Mouse (Mus musculus) lung, embryonic 16.5 days (tissue): ENCODE measurements at regions not wholly inside any gene's neighbourhood (a gene's known extent, or its start where the extent isn't known, plus 50 kb on each side); places are given as distances from the start of the nearest gene placed in this dataset.
A peak's percentile ranks its signal among the peaks of the same experiment; 100 is the strongest.

Experiments
- ATAC-seq: fragments of 200-750 bp; cut with Nextera tagmentation; 2 replicates; pipeline ENCODE4 v1.8.0; 2017; ENCODE audit warnings: low read depth, mild to moderate bottlenecking, moderate library complexity
- H3K27ac ChIP-seq: fragments of 300-500 bp; sonication (generic); 2 replicates; pipeline ENCODE4 v1.5.1; 2014; ENCODE audit warnings: mild to moderate bottlenecking, control low read depth, low read length
- H3K27me3 ChIP-seq: fragments of 300-500 bp; sonication (generic); 2 replicates; pipeline ENCODE4 v1.6.1; 2014; ENCODE audit warnings: low read depth, low read length, mixed read lengths; ENCODE audit not compliant: control insufficient read depth, insufficient read depth
- H3K36me3 ChIP-seq: fragments of 300-500 bp; sonication (generic); 2 replicates; pipeline ENCODE4 v1.6.1; 2014; ENCODE audit warnings: low read length; ENCODE audit not compliant: control insufficient read depth, insufficient read depth
- H3K4me1 ChIP-seq: fragments of 300-500 bp; sonication (generic); replicated peaks from 2 replicates; pipeline ENCODE4 v1.6.1; 2014; ENCODE audit warnings: low read length, mixed read lengths; ENCODE audit not compliant: control insufficient read depth, insufficient read depth
- H3K4me2 ChIP-seq: fragments of 300-500 bp; sonication (generic); 2 replicates; pipeline ENCODE4 v1.6.1; 2014; ENCODE audit warnings: low read depth, low read length, control low read depth
- H3K4me3 ChIP-seq: fragments of 300-500 bp; sonication (generic); 2 replicates; pipeline ENCODE4 v1.5.1; 2014; ENCODE audit warnings: mild to moderate bottlenecking, low read length, control low read depth
- H3K9ac ChIP-seq: fragments of 300-500 bp; sonication (generic); 2 replicates; pipeline ENCODE4 v1.6.1; 2014; ENCODE audit warnings: low read length, control low read depth
- H3K9me3 ChIP-seq: fragments of 300-500 bp; sonication (generic); 2 replicates; pipeline ENCODE4 v1.6.1; 2016; ENCODE audit warnings: low read length; ENCODE audit not compliant: control insufficient read depth
- WGBS: fragments of 180-500 bp; shearing (Covaris S2); extraction: QIAGEN DNeasy Blood & Tissue Kit; methylation state at CpG from one replicate; pipeline ENCODE4 v1.1.7; 2014; 5-methylcytosine and 5-hydroxymethylcytosine counted together

DNA sequence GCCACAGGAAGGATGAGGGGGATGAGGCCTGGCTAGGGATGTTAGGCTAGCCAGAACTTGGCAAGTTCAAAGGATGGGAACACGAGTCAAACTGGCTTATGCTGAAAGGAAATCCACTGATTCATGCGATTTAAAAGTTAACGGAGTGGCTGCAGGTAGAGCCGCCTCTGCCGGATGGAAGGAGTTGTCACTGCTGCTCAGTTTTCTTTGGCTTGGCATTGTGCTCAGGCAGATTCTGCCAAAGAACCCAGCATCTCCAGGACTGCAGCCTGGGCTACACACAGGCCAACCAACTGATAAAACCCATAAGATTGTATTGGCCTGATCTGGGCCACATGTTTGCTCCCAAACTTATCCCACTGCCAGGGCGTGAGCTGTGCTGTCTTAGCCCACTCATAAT lies 105.3 kb upstream of the Aldh1a3 start:
- no peak overlapping the region for H3K9ac ChIP-seq
- peaks cover 4% of the 10 kb centered on the region; the same call in 1 of the 2 replicates for H3K4me1 ChIP-seq
- no peaks in the 10 kb centered on the region for H3K27me3 ChIP-seq
- no peak overlapping the region for H3K27ac ChIP-seq
- no peak overlapping the region for H3K4me3 ChIP-seq
- 78% methylated on average over 6 of the region's 6 CpGs for WGBS
- ATAC-seq, result no peak
- no peak overlapping the region for H3K4me2 ChIP-seq
- no peaks in the 10 kb centered on the region for H3K36me3 ChIP-seq
- no peaks in the 10 kb centered on the region for H3K9me3 ChIP-seq

- no peaks in the 10 kb centered on the region for H3K9me3 ChIP-seq
- H3K36me3 ChIP-seq, result no peaks in the 10 kb centered on the region
- no peak for ATAC-seq
- peaks cover 4% of the 10 kb centered on the region; the same call in 1 of the 2 replicates for H3K4me1 ChIP-seq
- H3K4me2 ChIP-seq, result no peak overlapping the region
- no peak overlapping the region for H3K9ac ChIP-seq
- H3K27me3 ChIP-seq, result no peaks in the 10 kb centered on the region
- H3K4me3 ChIP-seq, result no peak overlapping the region
- H3K27ac ChIP-seq, result no peak overlapping the region
- 81% methylated on average over 8 of the region's 8 CpGs for WGBS
These were observed 104.7 kb upstream of the Aldh1a3 start for GRCm38 (mm10) chr7:66532048-66532447.

- no peak overlapping the region for H3K27ac ChIP-seq
- H3K4me1 ChIP-seq, result peaks cover 4% of the 10 kb centered on the region; the same call in 1 of the 2 replicates
- no peak overlapping the region for H3K4me3 ChIP-seq
- no peak overlapping the region for H3K4me2 ChIP-seq
- 45% methylated on average over 7 of the region's 7 CpGs for WGBS
- no peaks in the 10 kb centered on the region for H3K9me3 ChIP-seq
- H3K36me3 ChIP-seq, result no peaks in the 10 kb centered on the region
- no peak overlapping the region for H3K9ac ChIP-seq
- ATAC-seq, result no peak
- no peaks in the 10 kb centered on the region for H3K27me3 ChIP-seq
These were observed 103.8 kb upstream of the Aldh1a3 start for GRCm38 (mm10) chr7:66531111-66531510.

DNA sequence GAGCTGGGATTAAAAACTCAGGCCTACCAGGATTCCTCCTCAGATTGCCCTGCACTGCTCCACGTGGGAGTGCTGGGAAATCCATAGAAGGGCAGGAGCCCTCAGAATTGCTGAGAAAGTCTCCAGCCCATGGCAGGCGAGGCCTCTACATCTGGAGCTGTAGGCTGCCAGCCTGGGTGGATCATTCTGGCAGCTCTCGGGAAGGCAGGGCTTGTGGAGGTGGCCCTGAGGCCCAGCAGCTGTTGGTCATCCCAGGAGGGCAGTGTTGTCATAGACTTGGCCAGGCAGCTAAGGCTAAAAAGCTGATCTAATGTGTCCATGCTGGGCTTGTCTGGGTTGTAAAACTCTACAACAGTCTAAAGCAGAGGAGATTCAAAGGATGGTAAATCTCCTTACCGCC lies 101.6 kb upstream of the Aldh1a3 start:
- Histone ChIP-seq H3K27me3 (no peaks in the 10 kb centered on the region), H3K4me1 (peaks cover 7% of the 10 kb centered on the region; the same call in 1 of the 2 replicates), H3K4me2 (no peak overlapping the region), H3K36me3 (no peaks in the 10 kb centered on the region), H3K9ac (no peak overlapping the region), H3K9me3 (no peaks in the 10 kb centered on the region), H3K27ac (peak overlapping the region; percentile 71), H3K4me3 (no peak overlapping the region)
- 46% methylated on average over 4 of the region's 4 CpGs for WGBS
- ATAC-seq, result peak; percentile 98

DNA sequence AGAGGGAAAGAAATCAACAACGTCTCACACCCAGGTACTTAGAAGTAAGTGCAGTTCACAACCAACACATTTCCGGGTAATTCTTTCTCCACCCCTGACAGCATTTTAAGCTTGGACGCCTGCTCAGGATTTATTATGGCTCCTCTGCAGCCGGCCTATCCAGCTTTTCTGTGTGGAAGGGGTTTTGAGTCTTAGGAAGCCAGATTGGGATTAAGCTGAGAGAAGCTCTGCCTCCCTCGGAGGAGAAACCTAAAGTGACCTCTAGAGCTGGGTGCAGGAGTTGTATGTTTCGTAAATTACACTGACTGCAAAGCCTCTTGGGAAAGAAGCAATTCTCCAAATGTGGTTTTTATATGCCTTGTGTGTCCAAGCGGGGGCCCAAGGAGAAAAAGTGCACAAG lies 96.6 kb upstream of the Aldh1a3 start:
- Histone ChIP-seq H3K4me2 (no peak overlapping the region), H3K4me3 (no peak overlapping the region), H3K27ac (no peak overlapping the region), H3K9me3 (no peaks in the 10 kb centered on the region), H3K9ac (no peak overlapping the region), H3K27me3 (no peaks in the 10 kb centered on the region), H3K36me3 (no peaks in the 10 kb centered on the region), H3K4me1 (peaks cover 4% of the 10 kb centered on the region; the same call in 1 of the 2 replicates)
- WGBS, result 48% methylated on average over 7 of the region's 7 CpGs
- no peak for ATAC-seq

GRCm38 (mm10) chr7:66521522-66521921 lies 94.2 kb upstream of the Aldh1a3 start:
- Histone ChIP-seq H3K9ac (no peak overlapping the region), H3K4me1 (peaks cover 4% of the 10 kb centered on the region; the same call in 1 of the 2 replicates), H3K9me3 (no peaks in the 10 kb centered on the region), H3K27me3 (no peaks in the 10 kb centered on the region), H3K36me3 (no peaks in the 10 kb centered on the region), H3K27ac (no peak overlapping the region), H3K4me3 (no peak overlapping the region), H3K4me2 (no peak overlapping the region)
- ATAC-seq, result peak; percentile 34
- 84% methylated on average over 2 of the region's 2 CpGs for whole genome bisulfite sequencing

DNA sequence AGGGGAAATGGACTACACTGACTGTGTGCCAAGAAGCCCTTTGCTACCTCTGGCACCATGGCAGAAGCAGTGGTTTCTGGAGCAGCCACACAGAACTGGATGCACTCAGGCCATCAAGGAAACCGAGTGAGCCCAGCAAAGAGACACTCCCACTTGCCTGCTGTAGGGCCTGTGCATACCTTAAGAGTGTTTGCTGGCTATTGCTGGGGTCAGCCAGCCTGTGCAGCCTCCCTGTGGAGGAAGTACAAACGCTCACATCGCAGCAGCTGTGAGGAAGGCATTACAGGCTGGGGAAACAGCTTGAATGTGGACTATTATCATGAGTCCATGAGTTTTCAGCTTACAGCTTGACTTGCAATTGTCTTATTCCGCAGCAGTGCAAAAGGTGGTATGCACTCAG lies 88.8 kb upstream of the Aldh1a3 start:
- no peak overlapping the region for H3K9ac ChIP-seq
- no peak; the same call in 1 of the 2 replicates for ATAC-seq
- no peak overlapping the region for H3K4me2 ChIP-seq
- no peaks in the 10 kb centered on the region for H3K27me3 ChIP-seq
- H3K9me3 ChIP-seq, result peaks cover 3% of the 10 kb centered on the region
- WGBS, result 39% methylated on average over 4 of the region's 4 CpGs
- no peaks in the 10 kb centered on the region for H3K36me3 ChIP-seq
- H3K4me3 ChIP-seq, result no peak overlapping the region
- no peaks in the 10 kb centered on the region for H3K4me1 ChIP-seq
- no peak overlapping the region for H3K27ac ChIP-seq

- Histone ChIP-seq H3K4me3 (no peak overlapping the region), H3K36me3 (no peaks in the 10 kb centered on the region), H3K4me2 (no peak overlapping the region), H3K9me3 (peaks cover 3% of the 10 kb centered on the region), H3K27me3 (no peaks in the 10 kb centered on the region), H3K9ac (no peak overlapping the region), H3K27ac (no peak overlapping the region), H3K4me1 (no peaks in the 10 kb centered on the region)
- WGBS, result 9% methylated on average over 3 of the region's 3 CpGs
- no peak for ATAC-seq
These were observed 86.1 kb upstream of the Aldh1a3 start for GRCm38 (mm10) chr7:66513411-66513810.

DNA sequence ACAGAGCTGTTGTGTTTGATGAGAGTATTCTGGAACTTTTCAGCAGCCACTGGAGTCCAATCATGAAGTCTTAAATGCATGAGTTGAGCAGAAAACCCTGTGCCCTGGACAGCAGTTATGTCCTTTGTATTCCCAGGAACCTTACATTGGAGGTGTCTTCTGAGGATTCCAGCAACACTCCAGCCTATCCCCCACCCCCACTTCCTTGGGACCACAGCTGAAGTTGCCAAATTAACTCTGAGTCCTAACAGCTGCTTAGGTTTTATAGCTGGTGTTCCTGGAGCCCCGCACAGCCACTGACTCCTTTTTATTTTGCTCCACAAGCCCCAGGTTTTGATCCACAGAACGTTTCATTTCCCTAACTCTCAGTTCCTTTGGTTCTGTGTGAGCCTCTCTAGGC lies 78.4 kb upstream of the Aldh1a3 start:
- Histone ChIP-seq H3K4me2 (no peak overlapping the region), H3K27ac (no peak overlapping the region), H3K27me3 (no peaks in the 10 kb centered on the region), H3K4me3 (no peak overlapping the region), H3K9ac (no peak overlapping the region), H3K36me3 (no peaks in the 10 kb centered on the region), H3K9me3 (no peaks in the 10 kb centered on the region), H3K4me1 (no peaks in the 10 kb centered on the region)
- ATAC-seq, result no peak
- WGBS, result 38% methylated on average over 2 of the region's 2 CpGs

DNA sequence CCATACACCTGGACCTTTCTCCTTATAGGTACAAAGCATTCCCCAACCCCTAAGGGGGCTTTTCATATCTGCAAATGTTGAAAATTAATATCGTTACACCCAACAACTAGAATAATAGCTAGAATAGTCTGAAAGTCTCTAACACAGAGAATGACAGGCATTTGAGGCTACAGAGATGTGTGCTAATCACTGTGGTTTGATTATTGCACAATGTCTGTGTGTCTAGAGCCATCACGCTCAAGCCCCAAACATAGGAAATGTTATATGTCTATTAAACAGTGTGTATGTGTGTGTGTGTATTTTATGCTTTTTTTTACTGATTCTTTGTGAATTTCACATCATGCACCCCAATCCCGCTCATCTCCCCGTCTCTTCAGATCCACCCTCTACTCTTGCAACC lies 77.2 kb upstream of the Aldh1a3 start:
- no peak for ATAC-seq
- 92% methylated on average over 4 of the region's 4 CpGs for WGBS
- H3K27me3 ChIP-seq, result no peaks in the 10 kb centered on the region
- H3K27ac ChIP-seq, result no peak overlapping the region
- H3K36me3 ChIP-seq, result no peaks in the 10 kb centered on the region
- no peak overlapping the region for H3K4me3 ChIP-seq
- H3K4me1 ChIP-seq, result no peaks in the 10 kb centered on the region
- H3K9me3 ChIP-seq, result no peaks in the 10 kb centered on the region
- H3K4me2 ChIP-seq, result no peak overlapping the region
- H3K9ac ChIP-seq, result no peak overlapping the region
